Mouse (Mus musculus) heart, postnatal 0 days (tissue): ENCODE results near the gene Phb2. TPM values are rescaled to one million over a fixed set of nuclear protein-coding genes. Genes with fewer than 3 reads are reported as not detected.

ENCODE experiments used
- ATAC-seq: fragments of 200-750 bp; cut with Nextera tagmentation; 2 replicates; pipeline ENCODE4 v1.8.0; 2017; ENCODE audit warnings: low read depth, moderate number of reproducible peaks, moderate library complexity; ENCODE audit not compliant: insufficient read depth
- DNase-seq: peaks from one replicate; pipeline ENCODE4 v3.0.0-alpha.2; 2016; ENCODE audit warnings: low spot score
- H3K27ac ChIP-seq: fragments of 300-500 bp; sonication (generic); 2 replicates; pipeline ENCODE4 v1.5.1; 2014; ENCODE audit warnings: low read depth, mild to moderate bottlenecking
- H3K27me3 ChIP-seq: fragments of 300-500 bp; sonication (generic); 2 replicates; pipeline ENCODE4 v1.6.1; 2014; ENCODE audit warnings: low read length, mixed read lengths; ENCODE audit not compliant: control insufficient read depth, insufficient read depth
- H3K36me3 ChIP-seq: fragments of 300-500 bp; sonication (generic); replicated peaks from 2 replicates; pipeline ENCODE4 v1.6.1; 2014; ENCODE audit warnings: low read length, mixed read lengths; ENCODE audit not compliant: control insufficient read depth, insufficient read depth
- H3K4me1 ChIP-seq: fragments of 300-500 bp; sonication (generic); 2 replicates; pipeline ENCODE4 v1.6.1; 2014; ENCODE audit warnings: antibody characterized with exemption; ENCODE audit not compliant: control insufficient read depth, insufficient read depth
- H3K4me2 ChIP-seq: fragments of 300-500 bp; sonication (generic); 2 replicates; pipeline ENCODE4 v1.6.1; 2014; ENCODE audit warnings: low read depth, mild to moderate bottlenecking, low read length, moderate library complexity
- H3K4me3 ChIP-seq: fragments of 300-500 bp; sonication (generic); 2 replicates; pipeline ENCODE4 v1.5.1; 2014; ENCODE audit warnings: low read depth, low read length
- H3K9ac ChIP-seq: fragments of 300-500 bp; sonication (generic); replicated peaks from 2 replicates; pipeline ENCODE4 v1.6.1; 2014; ENCODE audit warnings: low read depth, low read length, mixed read lengths
- H3K9me3 ChIP-seq: fragments of 300-500 bp; sonication (generic); replicated peaks from 2 replicates; pipeline ENCODE4 v1.6.1; 2016; ENCODE audit warnings: low read length; ENCODE audit not compliant: control insufficient read depth
- CTCF ChIP-seq: IDR thresholded peaks from 2 replicates; pipeline ENCODE4 v1.5.1; 2016; ENCODE audit warnings: antibody characterized with exemption, control low read depth, low read depth
- EP300 ChIP-seq: IDR thresholded peaks from 2 replicates; pipeline ENCODE4 v1.6.1; 2016; ENCODE audit warnings: antibody characterized with exemption, low read depth
- WGBS: fragments of 180-500 bp; shearing (Covaris S2); extraction: QIAGEN DNeasy Blood & Tissue Kit; methylation state at CpG from one replicate; pipeline ENCODE4 v1.1.7; 2014; 5-methylcytosine and 5-hydroxymethylcytosine counted together
- polyA plus RNA-seq: library from polyadenylated mRNA; unstranded; fragments of >200 nt; fragmentation: Nextera tagmentation; extraction: Ambion mirVana; gene quantifications from 2 replicates; pipeline ENCODE4 v1.2.1, GENCODE M21; 2015
- total RNA-seq: library from RNA; depleted of rRNA; stranded (reverse); fragments of >200 nt; gene quantifications from 2 replicates; pipeline ENCODE4 v1.2.3, GENCODE M21; 2014; ENCODE audit warnings: low replicate concordance

The Phb2 gene
- total and polyA plus RNA-seq, 2 experiments from 2014 or later, result 407 to 432 TPM

DNA sequence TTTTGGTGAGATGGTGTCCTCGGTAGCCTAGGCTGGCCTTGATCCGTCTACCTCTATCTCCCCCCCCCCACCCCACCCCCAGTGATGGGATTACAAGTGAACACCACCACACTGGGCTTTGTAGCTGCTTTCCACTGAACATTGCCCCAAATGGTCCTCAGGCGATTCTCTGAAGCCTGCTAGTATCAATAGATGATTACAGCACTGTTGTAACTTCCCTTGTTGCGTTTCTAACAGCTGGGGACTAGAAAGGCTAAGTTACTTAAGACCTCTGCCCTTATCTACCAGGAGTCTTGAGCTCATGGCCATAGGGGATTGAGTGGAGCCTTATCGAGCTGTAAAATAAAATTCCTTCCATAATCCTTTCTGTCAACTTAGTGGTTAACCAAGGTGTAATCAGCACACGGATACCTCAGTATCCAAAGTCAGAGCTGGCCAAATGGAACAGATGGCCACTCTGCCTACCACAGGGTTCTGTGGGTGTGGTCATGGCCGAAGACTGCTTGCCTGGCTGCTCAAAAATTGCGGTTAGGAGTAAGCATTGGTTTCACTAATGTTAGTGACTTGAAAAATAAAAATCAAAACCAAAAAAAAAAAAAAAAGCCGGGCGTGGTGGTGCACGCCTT, 42.8 kb upstream of the Phb2 start:
- Histone ChIP-seq H3K4me2 (no peak overlapping the region), H3K4me1 (0 out of 2 replicates have a peak, but pooled peaks cover under 1% of the 10 kb centered on the region), H3K27me3 (no peaks in the 10 kb centered on the region), H3K36me3 (no peaks in the 10 kb centered on the region), H3K9me3 (no peaks in the 10 kb centered on the region), H3K27ac (no peak overlapping the region), H3K9ac (no peak overlapping the region), H3K4me3 (no peak overlapping the region)
- no peak for DNase-seq
- ATAC-seq, result no peak
- TF ChIP-seq CTCF (no peak), EP300 (no peak)
- WGBS, result 77% methylated on average over 11 of the region's 11 CpGs

DNA sequence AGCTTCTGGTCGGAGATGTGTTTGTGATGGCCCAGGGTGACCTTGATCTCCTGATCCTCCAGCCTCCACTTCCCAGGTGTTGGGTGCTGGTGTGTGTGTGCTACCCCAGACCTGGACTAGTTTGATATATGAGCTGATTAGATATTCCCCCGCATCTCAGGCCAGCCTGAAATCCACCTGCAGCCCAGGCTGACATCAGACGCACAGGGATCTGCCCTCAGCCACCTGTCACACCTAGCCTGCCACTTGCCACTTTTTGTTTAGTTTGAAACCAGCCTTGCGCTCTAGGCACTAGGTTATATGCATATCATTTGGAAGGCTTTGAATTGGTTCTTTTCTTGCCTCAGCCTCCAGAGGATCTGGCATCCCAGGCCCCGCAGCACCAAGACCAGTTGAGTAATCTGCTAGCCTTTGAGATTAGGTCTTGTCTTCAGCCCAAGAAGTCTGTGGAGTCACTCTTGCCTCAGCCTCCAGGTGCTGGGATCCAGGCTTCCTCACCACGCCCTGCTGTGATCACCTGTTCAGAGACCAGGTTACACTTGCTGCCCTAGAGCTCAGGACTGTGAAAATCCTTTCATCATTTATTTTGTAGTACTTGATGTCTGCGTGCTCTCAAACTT, 41.7 kb upstream of the Phb2 start:
- no peaks in the 10 kb centered on the region for H3K27me3 ChIP-seq
- no peaks in the 10 kb centered on the region for H3K4me1 ChIP-seq
- WGBS, result 90% methylated on average over 7 of the region's 7 CpGs
- no peak overlapping the region for H3K9ac ChIP-seq
- H3K4me3 ChIP-seq, result no peak overlapping the region
- no peaks in the 10 kb centered on the region for H3K9me3 ChIP-seq
- ATAC-seq (no peak), DNase-seq (no peak)
- no peak for TF ChIP-seq CTCF
- no peak for TF ChIP-seq EP300
- H3K36me3 ChIP-seq, result peaks cover 9% of the 10 kb centered on the region; the same call in 1 of the 2 replicates
- H3K27ac ChIP-seq, result no peak overlapping the region
- H3K4me2 ChIP-seq, result no peak overlapping the region

DNA sequence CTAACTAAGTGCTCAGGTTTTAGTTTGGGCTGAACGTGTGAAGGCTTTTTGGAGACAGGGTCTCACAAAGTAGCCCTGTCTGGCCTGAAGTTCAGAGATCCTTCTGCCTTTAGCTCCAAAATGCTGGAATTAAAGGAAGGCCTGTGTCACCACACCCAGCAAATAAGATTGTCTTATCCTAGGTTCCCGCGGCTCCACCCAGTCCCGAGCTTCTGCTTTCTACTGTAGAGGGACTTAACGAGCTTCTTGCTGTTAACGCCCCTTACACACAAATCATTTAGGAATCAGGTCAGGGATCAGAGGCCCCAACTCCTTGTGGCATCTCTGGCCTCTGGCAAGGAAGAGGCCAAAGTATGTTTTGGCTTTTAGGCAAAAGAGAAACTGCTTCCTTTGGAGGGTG, 40.0 kb upstream of the Phb2 start:
- Histone ChIP-seq H3K9me3 (no peaks in the 10 kb centered on the region), H3K27ac (no peak overlapping the region), H3K4me3 (no peak overlapping the region), H3K4me1 (no peaks in the 10 kb centered on the region), H3K27me3 (no peaks in the 10 kb centered on the region), H3K4me2 (no peak overlapping the region), H3K36me3 (peaks cover 9% of the 10 kb centered on the region; the same call in 1 of the 2 replicates), H3K9ac (no peak overlapping the region)
- no peak for ATAC-seq
- 59% methylated on average over 6 of the region's 6 CpGs for WGBS
- no peak for DNase-seq
- TF ChIP-seq CTCF, result no peak
- TF ChIP-seq EP300, result no peak

DNA sequence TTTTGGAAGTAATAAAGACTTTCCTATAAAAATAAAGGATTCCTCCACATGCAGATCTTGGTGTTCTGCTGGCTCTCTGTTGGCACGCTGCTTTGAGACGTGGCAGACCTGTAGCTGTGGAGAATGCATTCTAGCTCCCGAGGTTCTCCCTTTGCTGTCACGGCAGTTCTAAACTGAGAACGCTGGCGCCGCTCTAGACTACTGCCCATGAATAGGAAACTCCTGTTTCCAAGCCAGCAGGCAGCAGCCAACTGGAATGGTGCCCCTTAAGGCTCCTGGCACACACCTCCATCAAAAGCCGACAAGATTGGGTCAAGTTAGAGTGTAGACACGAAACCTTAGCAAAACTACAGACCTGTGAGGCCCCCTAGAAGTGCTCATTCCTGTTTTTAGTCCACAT, 38.5 kb upstream of the Phb2 start:
- Histone ChIP-seq H3K27ac (no peak overlapping the region), H3K4me3 (no peak overlapping the region), H3K9ac (no peak overlapping the region), H3K27me3 (no peaks in the 10 kb centered on the region), H3K4me1 (0 out of 2 replicates have a peak, but pooled peaks cover under 1% of the 10 kb centered on the region), H3K9me3 (no peaks in the 10 kb centered on the region), H3K36me3 (peaks cover 9% of the 10 kb centered on the region; the same call in 1 of the 2 replicates), H3K4me2 (no peak overlapping the region)
- DNase-seq (no peak), ATAC-seq (no peak)
- WGBS, result 83% methylated on average over 9 of the region's 9 CpGs
- TF ChIP-seq EP300, result no peak
- no peak for TF ChIP-seq CTCF

DNA sequence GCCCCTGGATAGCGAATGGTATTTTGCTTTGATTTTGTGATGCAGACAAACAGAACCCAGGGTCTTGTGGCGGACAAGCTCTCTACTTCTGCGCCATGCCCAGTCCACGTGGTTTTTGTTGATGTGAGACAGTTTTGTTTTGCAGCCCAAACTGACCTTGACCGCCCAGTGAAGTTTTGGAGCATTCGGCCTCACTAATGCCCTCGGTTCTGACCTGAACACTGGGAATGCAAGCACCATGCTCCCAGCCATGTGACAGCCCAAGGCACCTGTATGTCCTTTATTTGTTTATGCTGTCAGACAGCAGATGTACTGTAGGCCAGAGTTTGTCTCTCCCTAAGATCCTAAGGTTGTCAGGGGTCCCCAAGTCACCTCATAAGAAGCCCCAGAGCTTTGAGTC, 37.5 kb upstream of the Phb2 start:
- 96% methylated on average over 7 of the region's 7 CpGs for WGBS
- TF ChIP-seq CTCF (no peak), EP300 (no peak)

DNA sequence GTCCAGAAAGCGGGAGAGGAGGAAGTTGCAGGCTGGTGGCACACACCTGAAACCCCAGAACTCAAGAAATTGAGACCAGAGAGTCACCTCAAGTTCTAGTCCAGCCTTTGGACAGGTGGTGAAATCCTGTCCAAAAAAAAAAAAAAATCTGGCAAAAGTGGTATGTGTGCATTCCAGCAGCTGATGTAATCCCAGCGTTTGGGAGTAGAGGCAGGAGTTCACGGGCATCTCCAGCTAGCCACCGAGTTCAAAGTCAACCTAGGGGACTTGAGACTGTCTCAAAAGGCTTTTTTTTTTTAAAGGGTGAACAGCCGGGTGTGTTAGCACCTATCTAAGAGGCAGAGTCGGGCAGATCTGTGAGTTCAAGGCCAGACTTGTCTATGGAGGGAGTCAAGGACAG, 36.0 kb upstream of the Phb2 start:
- Histone ChIP-seq H3K4me2 (no peak overlapping the region), H3K4me1 (0 out of 2 replicates have a peak, but pooled peaks cover 5% of the 10 kb centered on the region), H3K9ac (no peak overlapping the region), H3K4me3 (no peak overlapping the region), H3K27me3 (no peaks in the 10 kb centered on the region), H3K36me3 (peaks cover 9% of the 10 kb centered on the region; the same call in 1 of the 2 replicates), H3K27ac (no peak overlapping the region), H3K9me3 (no peaks in the 10 kb centered on the region)
- TF ChIP-seq EP300, result no peak
- no peak for TF ChIP-seq CTCF
- 84% methylated on average over 6 of the region's 6 CpGs for WGBS
- no peak for DNase-seq
- no peak for ATAC-seq

More for the DNA sequence above, 37.5 kb upstream of the Phb2 start:
- Histone ChIP-seq H3K4me2 (no peak overlapping the region), H3K36me3 (peaks cover 9% of the 10 kb centered on the region; the same call in 1 of the 2 replicates), H3K4me3 (no peak overlapping the region), H3K9ac (no peak overlapping the region), H3K27me3 (no peaks in the 10 kb centered on the region), H3K9me3 (no peaks in the 10 kb centered on the region), H3K27ac (no peak overlapping the region), H3K4me1 (0 out of 2 replicates have a peak, but pooled peaks cover 5% of the 10 kb centered on the region)
- ATAC-seq (no peak), DNase-seq (no peak)
